Mouse (Mus musculus): ENCODE measurements at regions not wholly inside any gene's neighbourhood (a gene's known extent, or its start where the extent isn't known, plus 50 kb on each side); places are given as distances from the start of the nearest gene placed in this dataset.

DNA sequence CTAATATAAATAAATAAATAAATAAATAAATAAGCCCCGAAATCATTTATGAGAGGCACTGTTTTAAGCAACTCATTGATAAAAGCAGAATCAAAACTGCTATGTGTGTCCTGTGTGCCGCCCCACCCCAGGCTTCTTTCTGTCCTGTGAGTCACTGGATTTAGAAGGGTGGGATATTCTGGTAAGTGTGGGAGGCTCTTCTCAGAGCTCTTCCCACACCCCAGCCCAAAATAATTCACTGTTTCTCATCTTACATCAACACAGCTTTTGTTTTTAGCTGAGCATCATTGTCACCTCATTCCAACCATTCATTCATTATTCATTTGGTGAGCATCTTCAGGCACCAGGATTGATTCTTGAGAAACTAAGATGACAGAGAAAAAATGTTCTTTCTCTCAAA lies 118.4 kb downstream of the Barx2 start:
- no peak overlapping the region for H3K4me3 ChIP-seq (ENCODE audit: control insufficient read depth, low read depth, low read length)
- no peaks in the 10 kb centered on the region for H3K4me1 ChIP-seq (ENCODE audit: control insufficient read depth, insufficient read depth, low read length)
- no peak for TF ChIP-seq POLR2A (IDR thresholded peaks at IDR 0.05; ENCODE audit: control insufficient read depth, low read depth, low read length)
- TF ChIP-seq CTCF (IDR thresholded peaks at IDR 0.05; ENCODE audit: control insufficient read depth, insufficient read depth, insufficient replicate concordance, low read depth, low read length): no peak

DNA sequence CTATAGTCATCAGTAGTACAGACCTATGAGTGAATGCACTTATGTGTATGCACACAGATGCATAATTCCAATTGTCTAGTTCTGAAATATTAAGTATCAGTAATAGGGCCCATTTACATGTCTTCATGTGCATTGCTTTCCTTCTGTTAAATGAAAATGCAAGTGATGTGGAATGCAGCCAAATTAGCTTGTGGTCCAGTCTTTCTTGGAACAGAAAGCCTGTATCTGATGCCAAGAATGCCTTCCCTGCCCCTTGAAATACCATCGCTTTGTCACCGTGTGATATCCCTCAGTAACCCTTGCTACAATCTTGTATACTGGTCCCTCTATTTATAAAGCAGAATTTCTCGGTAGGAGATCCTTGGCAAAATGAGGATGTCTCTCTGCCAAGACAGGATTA lies 137.3 kb downstream of the Barx2 start:
- Histone ChIP-seq H3K4me3 (ENCODE audit: control insufficient read depth, low read depth, low read length) (no peak overlapping the region), H3K36me3 (ENCODE audit: control insufficient read depth, insufficient read depth, low read length) (no peaks in the 10 kb centered on the region)

More for the DNA sequence above, 118.4 kb downstream of the Barx2 start:
- Histone ChIP-seq H3K27ac (ENCODE audit: control insufficient read depth, insufficient read depth, low read depth, low read length) (no peak overlapping the region), H3K27me3 (ENCODE audit: control insufficient read depth, insufficient read depth, low read length) (no peaks in the 10 kb centered on the region), H3K36me3 (ENCODE audit: control insufficient read depth, insufficient read depth, low read length) (no peaks in the 10 kb centered on the region)

DNA sequence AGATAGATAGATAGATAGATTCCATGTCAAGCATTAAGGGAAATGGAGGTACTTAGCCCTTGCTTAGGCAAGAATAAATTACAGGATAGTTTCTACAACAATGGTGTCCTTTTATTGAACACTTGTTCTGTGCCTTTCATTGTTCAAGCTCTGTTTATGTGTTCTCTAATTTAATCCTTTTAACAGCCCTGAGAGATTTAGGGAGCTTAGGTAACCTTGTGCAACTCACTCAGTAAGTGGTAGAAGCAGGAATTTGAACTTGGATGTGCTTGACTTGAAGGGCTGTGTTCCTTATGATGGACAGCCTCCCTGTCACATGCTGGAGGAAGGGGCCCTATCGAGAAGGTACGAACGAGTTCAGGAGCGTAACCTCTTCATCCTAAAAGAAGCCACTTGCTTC lies 147.9 kb downstream of the Barx2 start:
- Histone ChIP-seq H3K4me3 (ENCODE audit: control insufficient read depth, low read depth, low read length) (no peak overlapping the region), H3K27ac (ENCODE audit: control insufficient read depth, insufficient read depth, low read depth, low read length) (no peak overlapping the region), H3K36me3 (ENCODE audit: control insufficient read depth, insufficient read depth, low read length) (no peaks in the 10 kb centered on the region), H3K4me1 (ENCODE audit: control insufficient read depth, insufficient read depth, low read length) (no peaks in the 10 kb centered on the region), H3K27me3 (ENCODE audit: control insufficient read depth, insufficient read depth, low read length) (no peaks in the 10 kb centered on the region)
- TF ChIP-seq CTCF (IDR thresholded peaks at IDR 0.05; ENCODE audit: control insufficient read depth, insufficient read depth, insufficient replicate concordance, low read depth, low read length) (no peak), POLR2A (IDR thresholded peaks at IDR 0.05; ENCODE audit: control insufficient read depth, low read depth, low read length) (no peak)

More for the DNA sequence above, 137.3 kb downstream of the Barx2 start:
- Histone ChIP-seq H3K27ac (ENCODE audit: control insufficient read depth, insufficient read depth, low read depth, low read length) (no peak overlapping the region), H3K27me3 (ENCODE audit: control insufficient read depth, insufficient read depth, low read length) (no peaks in the 10 kb centered on the region), H3K4me1 (ENCODE audit: control insufficient read depth, insufficient read depth, low read length) (no peaks in the 10 kb centered on the region)
- TF ChIP-seq POLR2A (IDR thresholded peaks at IDR 0.05; ENCODE audit: control insufficient read depth, low read depth, low read length) (no peak), CTCF (IDR thresholded peaks at IDR 0.05; ENCODE audit: control insufficient read depth, insufficient read depth, insufficient replicate concordance, low read depth, low read length) (no peak)

DNA sequence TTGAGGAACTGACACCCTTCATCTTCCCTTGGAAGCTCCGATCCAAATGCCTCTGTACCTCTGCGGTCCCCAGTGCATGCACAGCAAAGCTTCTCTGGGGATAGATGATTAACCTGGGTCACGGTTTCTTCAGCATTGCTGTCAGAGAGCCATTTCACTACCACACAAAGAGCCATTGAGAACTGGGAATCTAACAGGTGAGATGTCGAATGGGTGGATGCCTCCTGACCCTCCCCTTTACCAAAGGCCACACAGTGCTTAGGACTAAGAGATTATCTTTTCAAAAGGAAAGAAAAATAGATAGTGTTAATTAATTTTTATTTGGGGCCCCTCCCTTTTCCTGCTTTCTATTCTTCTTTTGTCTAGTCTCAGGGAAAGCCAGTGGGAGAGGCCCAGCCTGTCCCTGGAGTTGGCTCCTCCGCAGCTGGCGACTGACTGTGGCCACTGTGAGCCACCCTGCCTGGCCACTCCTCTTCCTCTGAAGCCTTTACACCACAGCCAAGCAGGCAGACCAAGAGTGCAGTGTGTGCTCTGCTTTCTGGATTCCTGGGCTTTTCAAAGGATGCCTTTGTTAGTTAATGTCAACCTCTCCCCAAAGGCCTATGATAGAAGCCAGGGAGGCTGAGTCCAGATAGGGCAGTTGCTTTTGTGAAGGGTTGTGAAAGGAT lies 155.2 kb downstream of the Barx2 start:
- TF ChIP-seq CTCF (IDR thresholded peaks at IDR 0.05; ENCODE audit: control insufficient read depth, insufficient read depth, insufficient replicate concordance, low read depth, low read length) (no peak), POLR2A (IDR thresholded peaks at IDR 0.05; ENCODE audit: control insufficient read depth, low read depth, low read length) (no peak)
- H3K27me3 ChIP-seq (ENCODE audit: control insufficient read depth, insufficient read depth, low read length): no peaks in the 10 kb centered on the region
- H3K27ac ChIP-seq (ENCODE audit: control insufficient read depth, insufficient read depth, low read depth, low read length): no peak overlapping the region
- H3K4me1 ChIP-seq (ENCODE audit: control insufficient read depth, insufficient read depth, low read length): no peaks in the 10 kb centered on the region
- H3K4me3 ChIP-seq (ENCODE audit: control insufficient read depth, low read depth, low read length): no peak overlapping the region
- no peaks in the 10 kb centered on the region for H3K36me3 ChIP-seq (ENCODE audit: control insufficient read depth, insufficient read depth, low read length)

DNA sequence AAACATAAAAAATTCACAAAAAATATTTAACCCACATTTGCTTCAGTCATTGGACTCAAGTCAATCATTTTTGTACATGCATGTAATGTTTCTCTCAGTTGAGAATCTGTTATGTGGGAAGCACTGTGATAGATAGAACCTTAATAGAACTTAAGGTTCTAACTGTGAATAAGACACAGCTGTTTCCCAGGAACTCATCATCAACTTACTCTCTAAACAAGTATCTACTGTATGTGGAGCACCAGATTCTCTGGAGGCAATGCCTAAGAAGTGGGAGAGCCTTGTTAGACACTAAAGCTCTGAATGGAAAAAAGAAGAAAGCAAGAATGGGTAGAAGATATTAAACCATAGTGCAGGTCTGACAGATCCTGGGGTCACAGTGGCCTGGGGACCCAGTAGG lies 182.8 kb downstream of the Barx2 start:
- Histone ChIP-seq H3K27me3 (ENCODE audit: control insufficient read depth, insufficient read depth, low read length) (no peaks in the 10 kb centered on the region), H3K36me3 (ENCODE audit: control insufficient read depth, insufficient read depth, low read length) (no peaks in the 10 kb centered on the region), H3K4me1 (ENCODE audit: control insufficient read depth, insufficient read depth, low read length) (no peaks in the 10 kb centered on the region), H3K27ac (ENCODE audit: control insufficient read depth, insufficient read depth, low read depth, low read length) (no peak overlapping the region), H3K4me3 (ENCODE audit: control insufficient read depth, low read depth, low read length) (no peak overlapping the region)
- TF ChIP-seq CTCF (IDR thresholded peaks at IDR 0.05; ENCODE audit: control insufficient read depth, insufficient read depth, insufficient replicate concordance, low read depth, low read length) (no peak), POLR2A (IDR thresholded peaks at IDR 0.05; ENCODE audit: control insufficient read depth, low read depth, low read length) (no peak)

DNA sequence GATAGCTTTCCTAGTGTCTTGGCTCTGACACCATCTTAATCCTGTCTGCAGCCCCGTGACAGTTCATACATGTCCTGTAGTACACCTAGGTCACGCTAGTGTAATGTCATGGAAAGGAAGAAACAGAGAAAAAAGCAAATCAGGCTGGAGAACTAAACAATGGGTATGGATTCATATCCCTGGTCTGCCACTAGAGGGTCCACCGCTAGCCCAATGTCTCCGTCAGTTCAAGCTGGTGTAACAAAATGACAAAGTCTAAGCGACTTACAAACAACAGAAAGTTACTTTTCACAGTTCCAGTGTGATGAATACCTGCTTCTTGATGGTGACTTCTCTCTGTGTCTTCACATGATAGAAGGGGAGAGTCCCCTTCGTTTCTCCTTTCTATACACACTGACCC lies 194.0 kb downstream of the Barx2 start:
- TF ChIP-seq POLR2A (IDR thresholded peaks at IDR 0.05; ENCODE audit: control insufficient read depth, low read depth, low read length): no peak
- no peak for TF ChIP-seq CTCF (IDR thresholded peaks at IDR 0.05; ENCODE audit: control insufficient read depth, insufficient read depth, insufficient replicate concordance, low read depth, low read length)
- H3K27me3 ChIP-seq (ENCODE audit: control insufficient read depth, insufficient read depth, low read length): no peaks in the 10 kb centered on the region
- H3K27ac ChIP-seq (ENCODE audit: control insufficient read depth, insufficient read depth, low read depth, low read length): no peak overlapping the region
- H3K4me1 ChIP-seq (ENCODE audit: control insufficient read depth, insufficient read depth, low read length): no peaks in the 10 kb centered on the region
- H3K4me3 ChIP-seq (ENCODE audit: control insufficient read depth, low read depth, low read length): no peak overlapping the region
- no peaks in the 10 kb centered on the region for H3K36me3 ChIP-seq (ENCODE audit: control insufficient read depth, insufficient read depth, low read length)

DNA sequence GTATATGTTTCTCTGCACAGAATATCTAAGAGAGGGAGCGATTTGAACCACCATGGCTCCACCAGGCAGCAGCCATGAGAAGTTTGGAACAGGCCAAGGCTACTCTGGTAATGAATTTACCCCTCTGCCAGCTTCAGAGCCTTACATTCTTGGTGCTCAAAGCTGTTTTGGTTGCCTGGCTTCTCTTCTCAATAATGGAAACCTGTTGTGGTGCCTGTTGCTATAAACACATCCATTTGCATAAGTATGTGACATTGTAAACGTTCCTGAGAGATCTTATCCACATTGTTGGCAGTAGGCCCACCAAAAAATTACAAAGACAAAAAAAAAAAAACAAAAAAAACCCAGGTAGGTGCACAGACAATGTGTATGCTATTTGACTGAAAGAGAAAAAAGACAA lies 203.2 kb downstream of the Barx2 start:
- no peak for TF ChIP-seq POLR2A (IDR thresholded peaks at IDR 0.05; ENCODE audit: control insufficient read depth, low read depth, low read length)
- no peak for TF ChIP-seq CTCF (IDR thresholded peaks at IDR 0.05; ENCODE audit: control insufficient read depth, insufficient read depth, insufficient replicate concordance, low read depth, low read length)
- no peaks in the 10 kb centered on the region for H3K27me3 ChIP-seq (ENCODE audit: control insufficient read depth, insufficient read depth, low read length)
- H3K4me1 ChIP-seq (ENCODE audit: control insufficient read depth, insufficient read depth, low read length): no peaks in the 10 kb centered on the region; the same call in 1 of the 2 replicates
- H3K36me3 ChIP-seq (ENCODE audit: control insufficient read depth, insufficient read depth, low read length): no peaks in the 10 kb centered on the region
- no peak overlapping the region for H3K27ac ChIP-seq (ENCODE audit: control insufficient read depth, insufficient read depth, low read depth, low read length)
- H3K4me3 ChIP-seq (ENCODE audit: control insufficient read depth, low read depth, low read length): no peak overlapping the region
